Comparison of ENCODE assay signal across 16 mouse cellular contexts in genomic region chr12:21171776-21172490, GRCm38 (mm10).
DNase-seq lines count a peak whose midpoint lies in the region; ATAC-seq lines count a peak whose summit lies in the region.
"Had no signal": no experiment of that assay in that cellular context is flagged by ENCODE, and none has a peak within 500 bp of the region (broad histone marks: within the 10 kb centered on the region; RNA-seq: fewer than 3 reads in every experiment).

No protein-coding gene starts in this region.

- intact Hi-C loops in gastrocnemius, postnatal 36 days (cut with DNase I): no loop called here

- H3K4me2 ChIP-seq in midbrain, embryonic 16.5 days (ENCODE audit: low read length): no peak overlapping the region
- H3K4me2 ChIP-seq: hindbrain, embryonic 13.5 days; midbrain, embryonic 15.5 days; neural tube, embryonic 13.5 days had no signal

- peak; percentile 57 for ATAC-seq in neutrophil, adult 5-6 weeks (ENCODE audit: extremely low read depth, insufficient number of reproducible peaks, low FRiP score, poor library complexity, severe bottlenecking)
- ATAC-seq in midbrain, embryonic 16.5 days: no peak
- ATAC-seq: midbrain, embryonic 15.5 days had no signal

- peak; percentile 25 for DNase-seq in gastrocnemius, postnatal 25 days
- no peak for DNase-seq in gastrocnemius, postnatal 36 days
- peak; percentile 23 to 46 for DNase-seq in spleen, adult 18-20 months
- no peak for DNase-seq in spleen, adult 12 weeks (ENCODE audit: low spot score)
- DNase-seq in thymus, postnatal 4 days: peak; percentile 45
- DNase-seq in cerebellum, postnatal 4 days (ENCODE audit: low spot score in 2 of 2): no peak
- DNase-seq: cerebellum, adult 8-10 months; kidney, adult 11 months; retina, postnatal 1 day had no signal

- no peaks in the 10 kb centered on the region; the same call in 1 of the 2 replicates for H3K36me3 ChIP-seq in midbrain, embryonic 16.5 days (ENCODE audit: control insufficient read depth, insufficient read depth, low read length)

- WGBS in midbrain, embryonic 16.5 days: 93% methylated on average over 11 of the region's 11 CpGs

- H3K27me3 ChIP-seq in midbrain, embryonic 16.5 days (ENCODE audit: control insufficient read depth, insufficient read depth, low read depth, low read length): no peaks in the 10 kb centered on the region
- H3K27me3 ChIP-seq: hindbrain, embryonic 13.5 days; midbrain, embryonic 15.5 days; neural tube, embryonic 13.5 days had no signal

- no peak overlapping the region for H3K4me3 ChIP-seq in midbrain, embryonic 16.5 days (ENCODE audit: low read depth, low read length)
- H3K4me3 ChIP-seq: hindbrain, embryonic 13.5 days; midbrain, embryonic 15.5 days; neural tube, embryonic 13.5 days had no signal

- no peak overlapping the region for H3K9ac ChIP-seq in midbrain, embryonic 16.5 days (ENCODE audit: low read depth, low read length)
- H3K9ac ChIP-seq: hindbrain, embryonic 13.5 days; liver, embryonic 14.5 days; midbrain, embryonic 15.5 days; neural tube, embryonic 13.5 days had no signal

- no peaks in the 10 kb centered on the region for H3K9me3 ChIP-seq in midbrain, embryonic 16.5 days (replicated peaks; ENCODE audit: control insufficient read depth, low read length, poor library complexity, severe bottlenecking)
- H3K9me3 ChIP-seq: hindbrain, embryonic 13.5 days; midbrain, embryonic 15.5 days; neural tube, embryonic 13.5 days had no signal

- no peak overlapping the region for H3K27ac ChIP-seq in midbrain, embryonic 16.5 days (ENCODE audit: low read length)
- H3K27ac ChIP-seq: hindbrain, embryonic 13.5 days; liver, embryonic 14.5 days; macrophage; midbrain, embryonic 15.5 days; neural tube, embryonic 13.5 days had no signal

- H3K4me1 ChIP-seq in midbrain, embryonic 16.5 days (ENCODE audit: control insufficient read depth, insufficient read depth, low read length): no peaks in the 10 kb centered on the region

Comparison
In these comparisons a context has a peak if more than half of its experiments do, and no peak if none do; other contexts are left out.
1. DNase-seq: peak in gastrocnemius, postnatal 25 days (single experiment), spleen, adult 18-20 months (2 of 2) and thymus, postnatal 4 days (single experiment); none in gastrocnemius, postnatal 36 days (0 of 2), spleen, adult 12 weeks (single experiment) and cerebellum, postnatal 4 days (0 of 2).